Mouse (Mus musculus) fat pad, adult 2 months (tissue): ENCODE results near the gene Il3ra.

ENCODE experiments used
- DNase-seq: peaks from one replicate; pipeline ENCODE4 v3.0.0-alpha.2; 2011; ENCODE audit warnings: low read depth, low spot score; ENCODE audit errors: extremely low read depth

Il3ra gene

DNA sequence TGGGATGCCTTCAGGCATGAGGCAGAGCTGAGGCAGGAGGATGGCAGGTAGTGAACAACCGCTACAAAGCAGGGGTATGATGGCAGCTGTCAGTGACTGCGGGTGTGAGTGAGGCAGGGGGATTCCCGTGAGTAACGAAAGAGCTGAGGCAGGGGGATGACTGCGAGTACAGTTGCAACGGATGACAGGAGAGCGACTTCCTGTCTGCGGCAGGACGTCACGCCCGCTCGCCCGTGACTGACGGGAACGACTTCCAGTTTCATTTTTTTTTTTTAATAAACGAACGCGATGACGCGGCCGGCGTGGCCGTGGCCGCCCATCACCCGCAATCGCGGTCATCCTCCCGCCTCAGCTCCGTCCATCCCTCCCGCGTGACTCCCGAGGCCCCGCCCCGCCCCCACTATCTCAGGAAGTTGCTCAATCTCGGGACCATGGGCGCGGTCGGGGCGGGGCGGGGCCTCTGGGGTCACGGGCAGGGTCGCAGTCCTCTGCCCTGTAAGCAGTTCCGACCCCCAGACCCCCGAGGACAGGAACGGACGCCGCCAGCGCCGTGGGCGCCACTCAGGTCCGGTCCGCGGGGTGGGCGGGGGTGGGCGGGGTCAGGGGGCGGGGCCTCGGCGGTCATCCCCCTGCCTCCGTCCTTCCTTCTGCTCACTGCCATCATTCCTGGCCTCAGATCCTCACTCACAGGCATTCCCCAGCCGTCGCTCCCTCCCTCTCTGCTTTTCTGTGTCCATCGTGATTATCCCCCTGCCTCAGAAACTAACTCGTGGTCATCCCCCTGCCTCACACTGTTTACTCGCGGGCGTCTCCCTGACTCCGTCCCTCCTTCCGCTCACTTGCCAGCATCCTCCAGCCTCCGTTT lies at the start of gene Il3ra:
Gene Il3ra, plus strand, starts transcription at position 328 of the 865 bp plus-strand sequence.
- no peak for DNase-seq

- DNase-seq, result no peak
These were observed 37.1 kb upstream of the Il3ra start for GRCm38 (mm10) chr14:14308938-14309337.

DNA sequence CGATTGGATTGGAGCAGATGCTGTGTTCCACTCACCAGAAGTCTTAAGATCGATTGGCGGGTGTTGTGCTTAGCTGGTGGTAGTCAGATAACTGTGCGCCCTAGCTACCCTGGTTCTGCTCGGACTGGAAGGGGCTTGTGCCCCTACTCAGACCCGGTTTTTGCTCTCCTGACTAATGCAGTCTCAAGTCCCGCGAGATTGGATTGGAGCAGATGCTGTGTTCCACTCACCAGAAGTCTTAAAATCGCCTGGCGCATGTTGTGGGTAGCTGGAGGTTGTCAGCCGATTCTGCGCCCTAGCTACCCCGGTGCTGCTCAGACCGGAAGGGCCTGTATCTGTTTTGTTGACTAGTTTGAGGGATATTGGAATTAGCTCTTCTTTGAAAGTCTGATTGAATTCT lies 36.7 kb upstream of the Il3ra start:
- no peak for DNase-seq

DNA sequence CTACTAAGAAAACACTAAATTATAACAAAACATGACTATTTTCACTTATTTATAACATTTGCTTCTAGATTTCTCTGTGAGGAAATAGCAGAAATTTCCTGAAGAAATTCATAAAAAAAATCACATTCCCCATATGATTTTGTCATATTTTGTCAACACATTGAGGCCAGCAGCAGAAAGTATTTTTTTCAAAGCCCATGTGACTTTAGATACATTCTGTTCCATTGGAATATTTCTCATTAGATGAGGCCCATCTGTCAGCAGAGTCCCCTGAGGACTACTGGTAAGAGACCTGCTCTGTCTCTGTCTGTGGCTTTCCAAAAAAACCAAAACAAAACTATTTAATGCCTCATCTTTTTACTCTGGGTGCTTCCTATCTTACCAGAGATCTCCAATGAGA lies 23.5 kb upstream of the Il3ra start, which contains the start of gene Olfr31:
Gene Olfr31, plus strand, starts transcription at position 301 of the 400 bp plus-strand sequence.
- no peak for DNase-seq

DNA sequence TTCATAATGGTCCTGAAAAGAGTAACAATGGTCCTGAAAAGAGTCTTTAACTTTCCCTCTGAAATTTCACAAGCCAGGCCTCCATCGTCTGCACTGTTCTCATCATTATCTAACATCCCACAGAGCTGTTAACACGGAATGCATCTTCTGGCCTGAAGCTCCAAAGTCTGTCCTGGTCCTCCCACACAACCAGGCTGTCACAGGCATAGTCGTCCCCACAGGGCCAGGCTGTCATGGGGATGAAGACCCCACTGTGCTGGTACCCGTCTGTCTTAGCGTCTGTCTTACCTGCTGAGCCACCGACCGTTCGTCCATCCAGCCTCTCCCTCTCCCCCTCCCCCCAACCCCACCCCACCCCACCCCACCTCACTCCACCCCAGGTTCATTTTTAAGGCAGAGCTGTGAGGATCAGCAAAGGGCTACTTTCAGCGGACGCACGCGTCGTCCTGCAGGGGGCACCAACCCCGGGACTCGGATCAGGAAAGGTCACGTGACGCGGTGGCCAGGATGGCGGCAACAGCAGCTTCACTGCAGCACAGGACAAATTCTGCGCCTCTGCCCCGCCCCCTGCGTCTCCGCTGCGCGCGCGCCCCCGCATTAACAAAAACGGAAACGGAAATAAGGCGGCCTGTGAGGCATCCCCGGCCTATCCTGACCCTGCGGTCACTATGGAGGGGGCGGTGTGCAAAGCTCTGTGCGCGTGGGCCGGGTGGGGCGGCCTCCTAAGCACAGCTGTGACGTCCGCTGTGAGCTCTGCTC lies 783 bp upstream of the Il3ra start:
- DNase-seq, result peak; percentile 7

DNA sequence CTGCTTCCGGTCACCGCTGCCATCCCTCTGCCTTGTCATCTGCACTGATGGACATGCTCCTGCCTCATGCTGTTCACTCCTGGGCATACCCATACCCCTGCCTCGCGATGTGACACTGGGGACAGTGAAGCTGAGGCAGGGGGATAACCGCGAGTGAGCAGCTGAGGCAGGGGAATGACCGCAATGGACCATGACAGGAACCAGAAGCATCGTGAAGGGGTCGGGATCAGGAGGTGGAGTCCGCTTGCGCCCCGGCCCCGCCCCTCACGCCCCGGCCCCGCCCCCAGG lies 682 bp downstream of the Il3ra start:
- no peak for DNase-seq

DNA sequence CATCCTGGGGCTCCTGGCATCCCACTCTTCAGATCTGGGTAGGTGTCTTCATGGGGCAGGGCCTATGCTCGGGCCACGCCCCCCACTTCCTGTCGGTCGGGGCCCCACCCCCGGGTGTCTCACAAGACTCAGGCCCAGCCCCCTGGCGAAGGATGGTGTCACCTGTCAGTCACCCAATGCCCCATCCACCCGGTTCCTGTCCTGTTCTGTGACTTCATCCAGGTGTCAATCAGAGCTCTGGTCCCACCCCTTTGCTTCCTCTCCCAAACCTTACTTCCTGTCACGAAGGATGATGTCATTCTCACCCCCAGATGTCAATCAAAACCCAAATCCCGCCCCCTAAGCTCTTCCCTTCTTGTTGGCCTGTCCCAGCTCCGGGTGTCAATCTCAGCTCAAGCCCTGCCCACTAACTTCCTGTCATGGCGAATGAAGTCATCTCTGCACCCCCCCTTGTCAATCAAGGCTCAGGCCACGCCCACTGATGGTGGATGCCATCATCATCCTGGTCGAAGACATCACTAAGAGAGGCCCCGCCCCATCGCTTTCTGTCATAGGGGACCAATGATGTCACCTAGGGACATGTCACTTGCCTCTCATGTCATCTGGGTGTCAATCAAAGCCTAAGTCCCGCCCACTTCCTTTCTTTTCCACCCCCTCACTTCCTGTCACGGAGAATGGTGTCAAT lies 1.2 kb downstream of the Il3ra start:
- no peak for DNase-seq

GRCm38 (mm10) chr14:14347836-14348621 lies 2.0 kb downstream of the Il3ra start:
- no peak for DNase-seq

DNA sequence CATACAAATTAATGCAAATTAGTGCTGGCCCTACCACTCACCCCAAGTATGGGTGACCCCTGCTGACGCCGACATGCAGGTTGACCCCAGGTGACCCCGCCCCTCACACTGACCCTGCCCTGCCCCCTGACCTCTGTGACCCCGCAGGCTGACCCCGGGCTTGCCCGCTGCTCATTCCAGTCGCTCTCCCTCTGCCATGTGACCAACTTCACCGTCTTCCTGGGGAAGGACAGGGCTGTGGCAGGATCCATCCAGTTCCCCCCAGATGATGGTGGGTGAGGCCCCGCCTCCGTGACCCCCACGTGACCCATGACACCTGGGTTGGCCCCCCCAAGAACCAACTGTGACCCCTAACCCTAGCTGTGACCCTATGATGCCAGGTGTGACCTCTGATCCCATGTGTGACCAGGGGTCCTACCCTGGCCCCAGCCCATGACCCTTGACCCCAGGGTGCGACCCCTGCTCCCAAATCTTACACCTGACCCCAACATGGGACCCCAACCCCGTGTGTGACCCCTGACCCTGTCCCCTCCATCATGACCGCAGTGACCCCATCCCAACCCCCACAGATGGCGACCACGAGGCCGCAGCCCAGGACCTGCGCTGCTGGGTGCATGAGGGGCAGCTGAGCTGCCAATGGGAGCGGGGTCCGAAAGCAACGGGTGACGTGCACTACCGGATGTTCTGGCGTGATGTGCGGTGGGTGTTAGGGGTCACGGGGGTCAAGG lies 2.8 kb downstream of the Il3ra start:
- DNase-seq, result no peak

DNA sequence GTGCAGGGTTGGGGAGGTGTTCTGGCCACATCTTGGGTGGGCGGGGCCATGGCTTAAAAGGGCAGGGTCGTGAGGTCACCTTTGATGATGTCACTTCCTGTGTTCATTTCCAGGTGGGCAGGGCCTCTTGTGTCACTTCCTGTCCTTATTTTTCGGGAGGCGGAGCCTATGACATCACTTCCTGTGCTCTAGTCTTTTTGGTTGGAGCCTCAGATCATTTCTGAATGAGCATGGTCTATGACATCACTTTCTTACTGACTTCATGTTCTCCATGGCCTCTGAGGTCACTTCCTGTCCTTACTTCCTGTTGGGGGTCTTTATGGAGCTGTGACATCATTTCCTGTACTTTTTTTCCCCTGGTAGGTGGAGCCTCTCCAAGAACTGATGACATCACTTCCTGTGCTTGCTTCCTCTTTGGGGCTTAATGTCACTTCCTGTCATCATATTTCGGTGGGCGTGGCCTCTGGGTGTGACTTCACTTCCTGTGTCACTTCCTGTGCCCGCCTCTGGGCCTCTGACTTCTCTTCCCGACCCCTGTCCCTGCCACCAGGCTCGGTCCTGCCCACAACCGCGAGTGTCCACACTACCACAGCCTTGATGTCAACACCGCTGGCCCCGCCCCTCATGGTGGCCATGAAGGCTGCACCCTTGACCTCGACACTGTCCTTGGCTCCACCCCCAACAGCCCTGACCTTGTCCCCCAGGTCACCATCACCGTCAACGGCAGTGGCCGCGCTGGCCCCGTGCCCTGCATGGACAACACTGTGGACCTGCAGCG lies 3.6 kb downstream of the Il3ra start:
- no peak for DNase-seq

DNA sequence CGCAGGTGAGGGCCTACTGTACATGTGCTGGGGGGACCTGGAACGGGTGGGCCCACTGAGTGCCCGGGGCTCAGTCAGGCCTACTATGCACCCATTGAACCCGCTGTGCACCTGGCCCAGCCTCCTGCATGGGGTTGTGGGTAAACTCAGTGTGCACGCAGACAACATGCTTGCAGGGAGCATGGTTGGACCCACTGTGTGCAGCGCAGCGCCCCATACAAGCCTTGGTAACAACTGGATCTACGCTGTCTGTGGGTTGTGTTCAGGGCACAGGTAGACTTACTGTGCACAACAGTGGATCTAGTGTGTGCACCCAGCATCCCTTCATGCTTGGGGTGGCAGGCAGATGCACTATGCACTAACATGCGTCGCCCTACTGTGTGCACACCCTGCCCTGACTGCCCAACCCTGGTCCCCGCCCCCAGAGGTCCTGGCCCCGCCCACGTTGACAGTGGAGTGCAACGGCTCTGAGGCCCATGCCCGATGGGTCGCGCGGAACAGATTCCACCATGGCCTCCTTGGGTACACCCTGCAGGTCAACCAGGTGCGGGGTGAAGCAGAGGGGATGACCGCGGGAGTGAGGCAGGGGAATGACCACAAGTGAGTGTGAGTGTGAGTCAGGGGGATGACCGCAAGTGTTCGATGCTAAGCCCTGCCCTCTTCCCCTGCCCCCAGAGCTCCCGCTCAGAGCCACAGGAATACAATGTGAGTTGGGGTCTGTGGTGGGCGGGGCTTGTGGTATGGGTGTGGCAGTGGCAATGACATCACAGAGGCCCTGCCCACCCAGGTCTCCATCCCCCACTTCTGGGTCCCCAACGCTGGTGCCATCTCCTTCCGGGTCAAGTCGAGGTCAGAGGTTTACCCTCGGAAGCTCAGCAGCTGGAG lies 4.4 kb downstream of the Il3ra start:
- DNase-seq, result no peak

DNA sequence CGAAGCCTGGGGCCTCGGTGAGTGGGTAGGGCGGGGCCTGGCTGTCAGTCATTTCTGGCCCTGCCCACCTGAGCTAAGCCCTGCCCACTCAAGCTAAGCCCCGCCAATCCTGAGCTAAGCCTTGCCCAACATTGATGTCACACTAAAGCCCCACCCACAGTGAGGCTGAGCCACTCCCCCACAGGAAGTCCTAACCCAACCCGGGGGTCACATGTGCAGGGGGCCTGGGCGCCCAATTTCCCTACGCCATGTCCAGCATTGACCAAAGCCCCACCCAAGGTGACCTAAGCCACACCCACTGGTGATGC lies 5.0 kb downstream of the Il3ra start:
- no peak for DNase-seq

GRCm38 (mm10) chr14:14351721-14352590 lies 5.9 kb downstream of the Il3ra start:
- no peak for DNase-seq

GRCm38 (mm10) chr14:14352606-14353005 lies 6.5 kb downstream of the Il3ra start:
- DNase-seq, result no peak

DNA sequence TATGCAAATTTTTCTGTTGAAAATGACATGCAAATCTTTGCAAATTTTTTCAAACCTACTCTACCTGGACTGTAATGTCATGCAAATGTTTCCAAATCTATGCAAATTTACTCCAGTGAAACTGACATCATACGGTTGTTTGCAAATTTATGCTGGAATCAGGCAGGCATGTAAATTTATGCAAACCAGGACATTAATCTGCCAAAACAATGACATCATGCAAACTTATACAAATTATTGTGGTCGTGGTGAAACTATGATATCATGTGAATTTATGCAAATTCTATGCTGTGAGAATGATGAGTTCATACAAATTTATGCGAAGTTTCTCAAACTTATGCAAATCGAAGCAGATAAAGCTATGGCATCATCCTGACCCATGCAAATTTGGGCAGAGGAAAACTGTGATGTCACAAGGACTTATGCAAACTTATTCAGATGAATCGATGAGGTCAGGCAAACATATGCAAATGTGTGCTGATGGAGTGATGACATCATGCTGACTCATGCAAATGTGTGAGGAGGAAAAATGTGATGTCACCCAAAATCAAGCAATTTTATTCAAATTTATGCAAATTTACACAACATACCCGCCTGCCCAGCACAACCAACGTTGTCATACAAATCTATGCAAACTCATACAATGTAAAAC lies 7.1 kb downstream of the Il3ra start:
- DNase-seq, result no peak

GRCm38 (mm10) chr14:14353740-14354510 lies 7.8 kb downstream of the Il3ra start:
- DNase-seq, result no peak
